ENCODE assay signal across 9 mouse cellular contexts in genomic region chr11:69603516-69603915, GRCm38 (mm10). TPM values are rescaled to one million over a fixed set of nuclear protein-coding genes. Genes with fewer than 3 reads are reported as not detected.
DNase-seq lines count a peak whose midpoint lies in the region; ATAC-seq lines count a peak whose summit lies in the region.
"Had no signal": no experiment of that assay in that cellular context is flagged by ENCODE, and none has a peak within 500 bp of the region (broad histone marks: within the 10 kb centered on the region; RNA-seq: fewer than 3 reads in every experiment).

No protein-coding gene starts in this region.

- H3K36me3 ChIP-seq in embryonic facial prominence, embryonic 14.5 days (ENCODE audit: control insufficient read depth, insufficient read depth, low read length), result no peaks in the 10 kb centered on the region
- no peaks in the 10 kb centered on the region for H3K36me3 ChIP-seq in heart, embryonic 15.5 days
- peaks cover 29% of the 10 kb centered on the region for H3K36me3 ChIP-seq in liver, embryonic 13.5 days

- 62% methylated on average over 8 of the region's 8 CpGs for WGBS in embryonic facial prominence, embryonic 14.5 days
- 72% methylated on average over 8 of the region's 8 CpGs for WGBS in heart, embryonic 15.5 days
- WGBS in liver, embryonic 13.5 days (ENCODE audit: insufficient replicate concordance), result 71% methylated on average over 8 of the region's 8 CpGs

- peaks cover 24% of the 10 kb centered on the region for H3K4me1 ChIP-seq in embryonic facial prominence, embryonic 14.5 days (ENCODE audit: control insufficient read depth, insufficient read depth, low read length)
- H3K4me1 ChIP-seq in heart, embryonic 15.5 days (replicated peaks), result peaks cover 65% of the 10 kb centered on the region
- peaks cover 95% of the 10 kb centered on the region for H3K4me1 ChIP-seq in liver, embryonic 13.5 days (replicated peaks)

- H3K4me2 ChIP-seq in embryonic facial prominence, embryonic 14.5 days (ENCODE audit: low read depth, low read length), result 0 out of 2 replicates have a peak overlapping the region, but pooled peaks have one; percentile 98
- H3K4me2 ChIP-seq in heart, embryonic 15.5 days, result peak overlapping the region; percentile 99; the same call in 1 of the 2 replicates
- H3K4me2 ChIP-seq in liver, embryonic 13.5 days, result peak overlapping the region; percentile 100

- no peak for ATAC-seq in embryonic facial prominence, embryonic 14.5 days (ENCODE audit: low read depth)
- ATAC-seq in heart, embryonic 15.5 days (replicated peaks; ENCODE audit: insufficient number of reproducible peaks, insufficient read depth, low FRiP score, low read depth), result no peak
- no peak for ATAC-seq in liver, embryonic 13.5 days (ENCODE audit: low read depth)

- 0 out of 2 replicates have a peak overlapping the region, but pooled peaks have one; percentile 60 for H3K4me3 ChIP-seq in embryonic facial prominence, embryonic 14.5 days (ENCODE audit: low read depth, low read length)
- 0 out of 2 replicates have a peak overlapping the region, but pooled peaks have one; percentile 68 for H3K4me3 ChIP-seq in heart, embryonic 15.5 days
- peak overlapping the region; percentile 85 for H3K4me3 ChIP-seq in liver, embryonic 13.5 days (replicated peaks)

- no peak overlapping the region for H3K9ac ChIP-seq in embryonic facial prominence, embryonic 14.5 days (ENCODE audit: low read depth, low read length)
- H3K9ac ChIP-seq in heart, embryonic 15.5 days, result no peak overlapping the region
- H3K9ac ChIP-seq in liver, embryonic 13.5 days, result peak overlapping the region; percentile 96

- H3K27me3 ChIP-seq in embryonic facial prominence, embryonic 14.5 days (replicated peaks; ENCODE audit: control insufficient read depth, insufficient read depth, low read length), result peaks cover 5% of the 10 kb centered on the region; the same call in 1 of the 2 replicates
- no peaks in the 10 kb centered on the region for H3K27me3 ChIP-seq in heart, embryonic 15.5 days
- H3K27me3 ChIP-seq in liver, embryonic 13.5 days, result no peaks in the 10 kb centered on the region

- H3K27ac ChIP-seq in embryonic facial prominence, embryonic 14.5 days (replicated peaks; ENCODE audit: low read depth, low read length), result no peak overlapping the region
- peak overlapping the region; percentile 82 for H3K27ac ChIP-seq in heart, embryonic 15.5 days
- peak overlapping the region; percentile 94 for H3K27ac ChIP-seq in liver, embryonic 13.5 days

- no peaks in the 10 kb centered on the region for H3K9me3 ChIP-seq in embryonic facial prominence, embryonic 14.5 days (ENCODE audit: control insufficient read depth, low read length)
- no peaks in the 10 kb centered on the region for H3K9me3 ChIP-seq in heart, embryonic 15.5 days (replicated peaks)
- H3K9me3 ChIP-seq in liver, embryonic 13.5 days (replicated peaks), result no peaks in the 10 kb centered on the region

- DNase-seq in kidney, adult 18-20 months, result peak; percentile 10
- no peak for DNase-seq in kidney, adult 11 months
- DNase-seq in embryonic facial prominence, embryonic 14.5 days (ENCODE audit: low spot score), result no peak
- DNase-seq in liver, embryonic 13.5 days, result no peak
- DNase-seq in ovary, adult 18-20 months (ENCODE audit: low spot score), result no peak
- DNase-seq in cerebellum, adult 11 months, result no peak
- no peak for DNase-seq in thymus, postnatal 10 days (ENCODE audit: low spot score in 2 of 2)
- DNase-seq: thymus, adult 2 months had no signal

RNA-seq across cellular contexts. Expression of gene Atp1b2, which starts 2.2 kb away (rescaled TPM):
- 15.6 and 17.7 TPM in 2 replicates for polyA plus RNA-seq in embryonic facial prominence, embryonic 14.5 days (2014; fragmentation: Nextera tagmentation; extraction: Ambion mirVana)
- polyA plus RNA-seq in heart, embryonic 15.5 days (2015; fragmentation: Nextera tagmentation; extraction: Ambion mirVana), result 24.2 and 24.5 TPM in 2 replicates
- polyA plus RNA-seq in liver, embryonic 13.5 days (2015; fragmentation: Nextera tagmentation; extraction: Ambion mirVana), result 21.7 and 30.8 TPM in 2 replicates

RNA-seq across cellular contexts. Expression of gene Shbg, which starts 14.2 kb away (rescaled TPM):
- polyA plus RNA-seq in embryonic facial prominence, embryonic 14.5 days (2014; fragmentation: Nextera tagmentation; extraction: Ambion mirVana), result not detected in 2 replicates
- 0.29 TPM in 1 of 2 replicates, not detected in the other for polyA plus RNA-seq in heart, embryonic 15.5 days (2015; fragmentation: Nextera tagmentation; extraction: Ambion mirVana)
- polyA plus RNA-seq in liver, embryonic 13.5 days (2015; fragmentation: Nextera tagmentation; extraction: Ambion mirVana), result 33.4 and 34.8 TPM in 2 replicates
- polyA plus RNA-seq: thymus, adult 2 months had no signal

RNA-seq across cellular contexts. Expression of gene Sat2, which starts 18.3 kb away (rescaled TPM):
- polyA plus RNA-seq in embryonic facial prominence, embryonic 14.5 days (2014; fragmentation: Nextera tagmentation; extraction: Ambion mirVana), result 15.6 and 16.6 TPM in 2 replicates
- 14.3 and 16.7 TPM in 2 replicates for polyA plus RNA-seq in heart, embryonic 15.5 days (2015; fragmentation: Nextera tagmentation; extraction: Ambion mirVana)
- 11.6 and 12.3 TPM in 2 replicates for polyA plus RNA-seq in liver, embryonic 13.5 days (2015; fragmentation: Nextera tagmentation; extraction: Ambion mirVana)

RNA-seq across cellular contexts. Expression of gene Trp53, which starts 23.4 kb away (rescaled TPM):
- polyA plus RNA-seq in embryonic facial prominence, embryonic 14.5 days (2014; fragmentation: Nextera tagmentation; extraction: Ambion mirVana), result 111 and 133 TPM in 2 replicates
- 59.4 and 88.1 TPM in 2 replicates for polyA plus RNA-seq in heart, embryonic 15.5 days (2015; fragmentation: Nextera tagmentation; extraction: Ambion mirVana)
- 83.0 and 90.4 TPM in 2 replicates for polyA plus RNA-seq in liver, embryonic 13.5 days (2015; fragmentation: Nextera tagmentation; extraction: Ambion mirVana)

RNA-seq across cellular contexts. Expression of gene Wrap53, which starts 23.5 kb away (rescaled TPM):
- polyA plus RNA-seq in embryonic facial prominence, embryonic 14.5 days (2014; fragmentation: Nextera tagmentation; extraction: Ambion mirVana), result 18.4 and 19.8 TPM in 2 replicates
- polyA plus RNA-seq in heart, embryonic 15.5 days (2015; fragmentation: Nextera tagmentation; extraction: Ambion mirVana), result 13.3 and 17.0 TPM in 2 replicates
- polyA plus RNA-seq in liver, embryonic 13.5 days (2015; fragmentation: Nextera tagmentation; extraction: Ambion mirVana), result 23.1 and 23.7 TPM in 2 replicates

Comparison
In these comparisons a context has a peak if more than half of its experiments do, and no peak if none do; other contexts are left out.
1. RNA of gene Shbg, which starts 14.2 kb away (polyA plus RNA-seq): 33.4 to 34.8 TPM in liver, embryonic 13.5 days; 0.29 TPM in heart, embryonic 15.5 days and not detected in embryonic facial prominence, embryonic 14.5 days; every median in the first group is over 10 times any median in the second.
2. Peak in every context shown above with its lines, with median percentiles within 50 percentile points of each other: H3K4me2 ChIP-seq and H3K4me3 ChIP-seq.